Mouse (Mus musculus): ENCODE measurements around the gene Ifrd2. TPM values are rescaled to one million over a fixed set of nuclear protein-coding genes. Genes with fewer than 3 reads are reported as not detected.

Gene Ifrd2
- polyA plus RNA-seq, 1 experiment, result 71.2 TPM

DNA sequence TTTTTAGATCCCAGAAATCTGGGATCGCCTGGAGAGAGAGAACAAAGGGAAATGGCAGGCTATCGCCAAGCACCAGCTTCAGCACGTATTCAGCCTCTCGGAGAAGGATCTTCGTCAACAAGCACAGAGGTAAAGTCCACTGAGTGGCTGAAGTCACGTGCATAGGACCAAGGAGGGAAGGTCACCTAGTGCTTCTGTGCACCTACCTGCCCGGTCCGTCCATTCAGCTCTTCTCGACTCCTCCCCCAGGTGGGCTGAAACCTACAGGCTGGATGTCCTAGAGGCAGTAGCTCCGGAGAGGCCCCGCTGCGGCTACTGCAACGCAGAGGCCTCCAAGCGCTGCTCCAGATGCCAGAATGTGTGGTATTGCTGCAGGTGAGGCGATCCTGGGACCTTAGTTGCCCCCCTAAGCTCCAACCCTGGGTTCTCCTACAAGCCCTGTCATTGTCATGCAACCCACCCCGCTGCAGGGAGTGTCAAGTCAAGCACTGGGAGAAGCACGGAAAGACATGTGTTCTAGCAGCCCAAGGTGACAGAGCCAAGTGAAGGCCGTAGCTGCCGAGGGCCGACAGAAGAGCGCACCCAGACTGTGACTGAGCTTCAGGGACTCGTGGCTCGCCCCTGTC, 36.8 kb upstream of the Ifrd2 start:
- TF ChIP-seq POLR2A (IDR thresholded peaks at IDR 0.05; ENCODE audit: low read depth, low read length), result no peak
- no peak for TF ChIP-seq CTCF (IDR thresholded peaks at IDR 0.05; ENCODE audit: extremely low read depth, insufficient read depth, insufficient read length, insufficient replicate concordance)
- Histone ChIP-seq H3K36me3 (ENCODE audit: control insufficient read depth, insufficient read depth, low read length) (no peaks in the 10 kb centered on the region), H3K4me1 (ENCODE audit: control insufficient read depth, insufficient read depth, insufficient read length) (peaks cover 33% of the 10 kb centered on the region), H3K27me3 (ENCODE audit: control insufficient read depth, insufficient read depth, low read length) (no peaks in the 10 kb centered on the region), H3K27ac (ENCODE audit: insufficient read depth, low read length) (peak overlapping the region; percentile 62), H3K4me3 (ENCODE audit: extremely low read depth, insufficient read depth, insufficient read length) (no peak overlapping the region)
- 64% methylated on average over 23 of the region's 23 CpGs for WGBS
- DNase-seq (ENCODE audit: low read depth in 1 of 2, low spot score in 2 of 2), result no peak

DNA sequence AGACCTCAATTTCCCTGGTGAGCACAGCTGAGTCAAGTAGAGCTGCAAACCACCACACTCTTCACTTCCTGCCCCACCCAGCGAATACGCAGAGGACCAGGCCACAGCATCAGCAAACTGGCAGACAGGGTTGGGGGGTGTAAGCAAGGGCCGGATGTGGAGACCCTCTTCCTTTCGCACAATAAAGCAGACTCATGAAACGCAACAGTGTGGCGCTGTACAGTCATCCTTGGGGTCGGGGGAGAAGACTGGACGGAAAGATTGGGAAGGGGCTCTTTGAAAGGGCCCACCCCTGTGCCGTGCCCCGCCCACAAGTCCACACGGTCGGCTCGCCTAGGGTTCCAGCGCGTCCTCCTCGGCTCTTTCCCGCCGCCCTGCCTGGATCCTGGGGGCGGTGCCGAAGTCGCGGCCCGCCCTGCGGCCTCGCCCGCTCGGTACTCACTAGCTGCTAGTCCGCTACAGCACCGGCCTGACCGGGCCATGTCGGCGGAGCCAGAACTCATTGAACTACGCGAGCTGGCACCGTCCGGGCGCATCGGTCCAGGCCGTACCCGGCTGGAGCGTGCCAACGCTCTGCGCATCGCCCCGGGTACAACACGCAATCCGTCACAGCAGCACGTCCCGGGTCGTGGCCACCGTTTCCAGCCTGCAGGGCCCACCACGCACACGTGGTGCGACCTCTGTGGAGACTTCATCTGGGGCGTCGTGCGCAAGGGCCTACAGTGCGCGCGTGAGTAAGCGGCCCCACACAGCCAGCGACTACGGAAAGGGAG, 36.1 kb upstream of the Ifrd2 start, which contains the start of gene Rassf1:
Gene Rassf1, plus strand, starts transcription at position 439 of the 773 bp plus-strand sequence.
- 4% methylated on average over 63 of the region's 63 CpGs for WGBS
- Histone ChIP-seq H3K27me3 (ENCODE audit: control insufficient read depth, insufficient read depth, low read length) (no peaks in the 10 kb centered on the region), H3K4me3 (ENCODE audit: extremely low read depth, insufficient read depth, insufficient read length) (peak within 1 kb of the TSS; percentile 58), H3K36me3 (ENCODE audit: control insufficient read depth, insufficient read depth, low read length) (no peaks in the 10 kb centered on the region), H3K27ac (ENCODE audit: insufficient read depth, low read length) (peak within 1 kb of the TSS; percentile 80), H3K4me1 (ENCODE audit: control insufficient read depth, insufficient read depth, insufficient read length) (peaks cover 36% of the 10 kb centered on the region)
- TF ChIP-seq POLR2A (IDR thresholded peaks at IDR 0.05; ENCODE audit: low read depth, low read length), result no peak
- TF ChIP-seq CTCF (IDR thresholded peaks at IDR 0.05; ENCODE audit: extremely low read depth, insufficient read depth, insufficient read length, insufficient replicate concordance), result no peak
- DNase-seq (ENCODE audit: low read depth in 1 of 2, low spot score in 2 of 2), result peak; percentile 73 to 74

DNA sequence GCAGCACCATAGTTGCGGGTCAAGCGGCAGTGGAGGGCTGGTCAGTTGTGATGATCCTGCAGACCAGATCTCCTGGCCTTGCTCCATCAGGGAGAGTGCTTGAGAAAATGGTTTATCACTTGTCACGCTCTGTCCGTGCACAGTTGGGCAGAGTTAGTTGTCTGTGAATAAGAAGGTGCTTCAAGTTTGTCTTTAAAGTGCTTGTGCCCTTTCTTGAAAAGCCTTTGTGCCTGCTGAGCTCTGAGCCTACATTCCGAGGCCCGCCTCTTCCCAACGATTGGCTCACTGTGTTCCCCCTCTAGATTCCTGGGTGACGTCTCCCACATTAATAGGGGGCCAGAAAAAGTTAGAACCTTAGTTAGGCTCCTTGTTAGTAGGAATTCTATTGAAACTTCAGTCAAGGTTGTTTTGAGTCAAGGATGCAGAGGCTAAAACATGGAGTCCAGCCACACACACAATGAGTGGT, 35.5 kb upstream of the Ifrd2 start:
- TF ChIP-seq CTCF (IDR thresholded peaks at IDR 0.05; ENCODE audit: extremely low read depth, insufficient read depth, insufficient read length, insufficient replicate concordance) (no peak), POLR2A (IDR thresholded peaks at IDR 0.05; ENCODE audit: low read depth, low read length) (no peak)
- Histone ChIP-seq H3K27me3 (ENCODE audit: control insufficient read depth, insufficient read depth, low read length) (no peaks in the 10 kb centered on the region), H3K4me1 (ENCODE audit: control insufficient read depth, insufficient read depth, insufficient read length) (peaks cover 38% of the 10 kb centered on the region), H3K36me3 (ENCODE audit: control insufficient read depth, insufficient read depth, low read length) (no peaks in the 10 kb centered on the region), H3K27ac (ENCODE audit: insufficient read depth, low read length) (peak overlapping the region; percentile 80), H3K4me3 (ENCODE audit: extremely low read depth, insufficient read depth, insufficient read length) (peak overlapping the region; percentile 58; the same call in 1 of the 2 replicates)
- 53% methylated on average over 8 of the region's 8 CpGs for WGBS
- DNase-seq (ENCODE audit: low read depth in 1 of 2, low spot score in 2 of 2), result no peak

DNA sequence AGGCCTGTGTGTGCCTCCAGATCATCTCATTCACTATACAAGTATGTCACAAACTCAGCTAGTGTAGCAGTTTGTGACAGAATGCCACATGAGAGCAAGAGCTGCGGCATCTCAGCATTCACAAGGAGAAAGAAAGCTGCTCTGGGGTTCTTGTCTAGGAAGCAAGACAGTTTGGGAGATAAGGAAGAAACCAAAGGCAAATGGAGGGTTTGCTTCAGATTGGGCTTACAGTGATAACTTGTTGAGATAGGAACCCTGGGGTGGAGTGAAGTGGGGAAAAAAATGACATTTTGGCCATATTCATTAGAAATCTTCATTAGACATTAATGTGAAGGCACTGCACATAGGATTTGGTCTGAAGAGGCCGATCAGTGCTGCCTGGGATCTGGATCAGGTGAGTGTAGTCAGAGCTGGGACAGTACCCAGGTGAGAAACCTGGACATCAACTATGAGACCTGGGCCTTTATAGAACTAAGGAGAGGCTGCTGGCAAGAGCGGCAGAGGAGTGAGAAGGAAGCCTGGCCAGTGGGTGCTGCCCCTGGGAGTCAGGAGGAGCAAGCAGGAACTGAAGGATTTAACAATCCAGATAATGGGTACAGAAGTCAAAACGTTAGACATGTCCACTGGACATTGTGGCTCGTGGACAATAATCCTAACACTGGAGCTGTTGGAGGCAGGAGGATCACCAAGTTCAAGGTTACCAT, 34.6 kb upstream of the Ifrd2 start:
- WGBS, result 83% methylated on average over 5 of the region's 5 CpGs
- TF ChIP-seq POLR2A (IDR thresholded peaks at IDR 0.05; ENCODE audit: low read depth, low read length) (no peak), CTCF (IDR thresholded peaks at IDR 0.05; ENCODE audit: extremely low read depth, insufficient read depth, insufficient read length, insufficient replicate concordance) (no peak)
- H3K4me1 ChIP-seq (ENCODE audit: control insufficient read depth, insufficient read depth, insufficient read length), result peaks cover 31% of the 10 kb centered on the region
- peaks cover 8% of the 10 kb centered on the region for H3K36me3 ChIP-seq (ENCODE audit: control insufficient read depth, insufficient read depth, low read length)
- no peak for DNase-seq (ENCODE audit: low read depth in 1 of 2, low spot score in 2 of 2)
- H3K27ac ChIP-seq (ENCODE audit: insufficient read depth, low read length), result no peak overlapping the region
- no peak overlapping the region for H3K4me3 ChIP-seq (ENCODE audit: extremely low read depth, insufficient read depth, insufficient read length)
- no peaks in the 10 kb centered on the region for H3K27me3 ChIP-seq (ENCODE audit: control insufficient read depth, insufficient read depth, low read length)

DNA sequence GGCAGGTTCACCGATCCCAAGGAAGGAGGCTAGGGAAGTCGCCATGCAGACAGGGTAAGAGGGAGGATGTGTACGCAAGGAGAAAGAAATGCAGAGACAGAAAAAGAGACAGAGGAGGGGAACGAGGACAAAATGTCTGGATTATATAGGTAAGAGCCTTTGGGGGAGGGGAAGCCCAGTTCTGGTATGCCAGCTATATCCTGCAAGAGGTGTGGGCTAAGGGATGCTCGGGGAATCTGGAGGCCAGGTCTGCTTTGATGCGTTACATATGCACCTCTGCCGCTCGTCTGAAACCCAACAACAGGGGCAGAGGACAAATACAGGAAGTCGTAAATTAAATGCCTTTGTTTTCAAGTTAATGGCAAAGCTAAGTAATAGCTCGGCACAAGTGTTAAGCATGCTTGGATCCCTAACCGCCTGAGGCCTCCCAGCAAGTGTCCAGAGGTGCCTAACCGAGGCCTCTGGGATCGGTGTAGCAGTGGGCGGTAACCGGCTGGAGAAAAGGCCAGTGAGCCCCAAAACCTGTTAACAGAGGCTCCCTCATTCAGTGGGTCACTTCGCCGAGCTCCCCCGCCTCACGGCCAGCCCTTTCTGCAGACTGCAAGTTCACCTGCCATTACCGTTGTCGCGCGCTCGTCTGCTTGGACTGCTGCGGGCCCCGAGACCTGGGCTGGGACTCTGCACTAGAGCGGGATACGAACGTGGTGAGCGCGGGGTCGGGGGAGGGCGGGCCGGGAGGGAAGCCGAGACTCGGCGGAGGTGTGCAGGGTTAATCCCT, 33.7 kb upstream of the Ifrd2 start:
- DNase-seq (ENCODE audit: low read depth in 1 of 2, low spot score in 2 of 2), result peak in 1 of 2 experiments; percentile 52
- Histone ChIP-seq H3K27ac (ENCODE audit: insufficient read depth, low read length) (peak overlapping the region; percentile 91), H3K4me3 (ENCODE audit: extremely low read depth, insufficient read depth, insufficient read length) (peak overlapping the region; percentile 70), H3K36me3 (ENCODE audit: control insufficient read depth, insufficient read depth, low read length) (peaks cover 15% of the 10 kb centered on the region), H3K27me3 (ENCODE audit: control insufficient read depth, insufficient read depth, low read length) (no peaks in the 10 kb centered on the region), H3K4me1 (ENCODE audit: control insufficient read depth, insufficient read depth, insufficient read length) (peaks cover 31% of the 10 kb centered on the region)
- TF ChIP-seq POLR2A (IDR thresholded peaks at IDR 0.05; ENCODE audit: low read depth, low read length), result no peak
- no peak for TF ChIP-seq CTCF (IDR thresholded peaks at IDR 0.05; ENCODE audit: extremely low read depth, insufficient read depth, insufficient read length, insufficient replicate concordance)
- 4% methylated on average over 37 of the region's 37 CpGs for WGBS

DNA sequence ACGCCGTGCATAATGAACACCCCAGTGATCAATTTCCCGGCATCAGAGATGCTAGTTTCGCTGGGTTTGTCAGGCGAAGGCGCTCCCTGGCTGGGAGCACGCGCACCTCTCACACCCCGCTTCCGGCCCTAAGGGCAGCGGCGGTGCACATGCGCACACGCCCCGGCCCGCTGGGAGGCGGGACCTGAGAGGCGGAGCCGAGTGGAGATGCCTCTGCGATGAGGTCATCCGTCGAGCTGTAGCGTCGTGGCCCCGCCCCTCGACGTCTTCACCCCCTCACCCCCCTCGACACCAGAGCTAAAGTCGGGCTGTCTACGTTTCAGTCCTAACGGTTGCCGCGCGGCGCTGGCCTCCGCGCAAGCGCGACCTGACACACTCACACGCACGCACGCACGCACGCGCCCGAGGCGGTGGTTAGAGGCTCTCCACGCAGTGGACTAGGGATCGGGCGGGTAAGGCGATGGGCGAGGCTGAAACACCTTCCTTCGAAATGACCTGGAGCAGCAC, 33.1 kb upstream of the Ifrd2 start:
- TF ChIP-seq CTCF (IDR thresholded peaks at IDR 0.05; ENCODE audit: extremely low read depth, insufficient read depth, insufficient read length, insufficient replicate concordance), result no peak
- peak; percentile 91 for TF ChIP-seq POLR2A (IDR thresholded peaks at IDR 0.05; ENCODE audit: low read depth, low read length)

More for the DNA sequence above, 33.1 kb upstream of the Ifrd2 start:
- peak overlapping the region; percentile 91 for H3K4me3 ChIP-seq (ENCODE audit: extremely low read depth, insufficient read depth, insufficient read length)
- peak; percentile 91 to 98 for DNase-seq (ENCODE audit: low read depth in 1 of 2, low spot score in 2 of 2)
- WGBS, result under 1% methylated on average over 52 of the region's 53 CpGs
- H3K36me3 ChIP-seq (ENCODE audit: control insufficient read depth, insufficient read depth, low read length), result peaks cover 21% of the 10 kb centered on the region
- no peaks in the 10 kb centered on the region for H3K27me3 ChIP-seq (ENCODE audit: control insufficient read depth, insufficient read depth, low read length)
- H3K4me1 ChIP-seq (ENCODE audit: control insufficient read depth, insufficient read depth, insufficient read length), result peaks cover 31% of the 10 kb centered on the region
- H3K27ac ChIP-seq (ENCODE audit: insufficient read depth, low read length), result peak overlapping the region; percentile 97
